Mouse (Mus musculus) stomach, embryonic 14.5 days (tissue): ENCODE measurements around the gene Sart1. TPM values are rescaled to one million over a fixed set of nuclear protein-coding genes. Genes with fewer than 3 reads are reported as not detected.

Source experiments
- ATAC-seq: fragments of 200-750 bp; cut with Nextera tagmentation; 2 replicates; pipeline ENCODE4 v1.8.0; 2017; ENCODE audit warnings: low read depth, moderate TSS enrichment; ENCODE audit not compliant: insufficient number of reproducible peaks, insufficient read depth, low FRiP score
- H3K27ac ChIP-seq: fragments of 300-500 bp; sonication (generic); 2 replicates; pipeline ENCODE4 v1.5.1; 2014; ENCODE audit warnings: mild to moderate bottlenecking, low read length, moderate library complexity, mixed read lengths
- H3K27me3 ChIP-seq: fragments of 300-500 bp; sonication (generic); 2 replicates; pipeline ENCODE4 v1.6.1; 2014; ENCODE audit warnings: low read length, control low read depth, mixed read lengths; ENCODE audit not compliant: control insufficient read depth, insufficient read depth
- H3K36me3 ChIP-seq: fragments of 300-500 bp; sonication (generic); 2 replicates; pipeline ENCODE4 v1.6.1; 2014; ENCODE audit warnings: mild to moderate bottlenecking, control low read depth, low read length, moderate library complexity, mixed read lengths; ENCODE audit not compliant: control insufficient read depth, insufficient read depth
- H3K4me1 ChIP-seq: fragments of 300-500 bp; sonication (generic); 2 replicates; pipeline ENCODE4 v1.6.1; 2014; ENCODE audit warnings: low read length, control low read depth, mixed read lengths; ENCODE audit not compliant: control insufficient read depth, insufficient read depth
- H3K4me2 ChIP-seq: fragments of 300-500 bp; sonication (generic); replicated peaks from 2 replicates; pipeline ENCODE4 v1.6.1; 2014; ENCODE audit warnings: low read depth, low read length, control low read depth
- H3K4me3 ChIP-seq: fragments of 300-500 bp; sonication (generic); 2 replicates; pipeline ENCODE4 v1.5.1; 2014; ENCODE audit warnings: low read depth, low read length, control low read depth
- H3K9ac ChIP-seq: fragments of 300-500 bp; sonication (generic); replicated peaks from 2 replicates; pipeline ENCODE4 v1.6.1; 2014; ENCODE audit warnings: low read depth, mild to moderate bottlenecking, control low read depth, low read length, moderate library complexity, mixed read lengths
- H3K9me3 ChIP-seq: fragments of 300-500 bp; sonication (generic); 2 replicates; pipeline ENCODE4 v1.6.1; 2016; ENCODE audit warnings: low read depth, low read length, control low read depth; ENCODE audit not compliant: control insufficient read depth
- WGBS: fragments of 180-500 bp; shearing (Covaris S2); extraction: QIAGEN DNeasy Blood & Tissue Kit; methylation state at CpG from one replicate; pipeline ENCODE4 v1.1.7; 2014; 5-methylcytosine and 5-hydroxymethylcytosine counted together
- polyA plus RNA-seq: library from polyadenylated mRNA; unstranded; fragments of >200 nt; fragmentation: Nextera tagmentation; extraction: Ambion mirVana; gene quantifications from 2 replicates; pipeline ENCODE4 v1.2.1, GENCODE M21; 2014

Gene Sart1
- polyA plus RNA-seq, 1 experiment from 2014 or later: 56.3 TPM

DNA sequence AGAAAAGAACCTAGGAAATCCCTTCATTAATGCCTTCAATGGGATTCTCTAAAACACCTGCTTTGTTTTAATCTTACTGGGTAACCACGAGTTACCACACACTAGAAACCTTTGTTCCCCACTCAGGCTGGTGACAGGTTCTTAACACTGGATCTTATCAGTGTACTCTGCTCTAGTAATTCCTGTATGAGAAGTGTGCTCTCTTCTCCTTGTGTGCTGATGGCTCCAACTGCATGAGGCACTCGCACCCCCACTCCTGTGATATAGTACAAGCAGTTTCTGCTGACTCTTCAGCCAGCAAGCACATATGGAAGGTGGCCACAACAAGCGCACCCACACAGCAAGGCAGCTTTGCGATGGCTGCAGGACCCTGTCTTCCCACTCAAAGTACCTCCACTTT lies 14.3 kb downstream of the Sart1 start:
- H3K4me2 ChIP-seq: no peak overlapping the region
- H3K27me3 ChIP-seq: no peaks in the 10 kb centered on the region
- no peak overlapping the region for H3K9ac ChIP-seq
- H3K36me3 ChIP-seq: peaks cover 48% of the 10 kb centered on the region
- no peak for ATAC-seq
- WGBS: 80% methylated on average over 4 of the region's 4 CpGs
- H3K4me3 ChIP-seq: no peak overlapping the region
- no peaks in the 10 kb centered on the region for H3K9me3 ChIP-seq
- no peaks in the 10 kb centered on the region for H3K4me1 ChIP-seq
- no peak overlapping the region for H3K27ac ChIP-seq

- H3K36me3 ChIP-seq: peaks cover 48% of the 10 kb centered on the region
- H3K9ac ChIP-seq: no peak overlapping the region
- H3K27me3 ChIP-seq: no peaks in the 10 kb centered on the region
- 95% methylated on average over 7 of the region's 7 CpGs for WGBS
- H3K4me2 ChIP-seq: no peak overlapping the region
- no peak overlapping the region for H3K4me3 ChIP-seq
- no peaks in the 10 kb centered on the region for H3K9me3 ChIP-seq
- H3K27ac ChIP-seq: no peak overlapping the region
- ATAC-seq: no peak
- H3K4me1 ChIP-seq: peaks cover 7% of the 10 kb centered on the region; the same call in 1 of the 2 replicates
These were observed 15.8 kb downstream of the Sart1 start for GRCm38 (mm10) chr19:5372724-5373123.

GRCm38 (mm10) chr19:5370932-5371331 lies 17.6 kb downstream of the Sart1 start:
- H3K36me3 ChIP-seq: peaks cover 45% of the 10 kb centered on the region
- ATAC-seq: no peak
- 85% methylated on average over 3 of the region's 3 CpGs for WGBS

DNA sequence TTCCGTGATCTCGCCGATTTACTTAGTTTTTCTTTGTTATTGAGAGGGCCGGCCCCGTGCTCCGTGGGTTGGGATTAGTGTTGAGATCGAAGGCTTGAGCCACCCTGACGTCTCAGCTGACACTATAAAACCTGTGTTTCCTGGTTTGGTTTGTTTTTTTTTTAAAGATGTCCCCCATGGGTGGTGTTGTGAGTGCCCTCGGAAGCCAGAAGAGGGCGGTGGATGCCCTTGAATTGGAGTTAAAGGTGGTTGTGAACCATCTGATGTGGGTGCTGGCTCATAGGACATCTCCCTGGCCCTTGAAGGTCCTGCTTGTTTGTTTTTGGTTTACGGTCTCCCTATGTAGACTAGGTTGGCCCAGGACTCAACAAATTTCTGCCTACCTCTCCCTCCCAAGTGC lies 21.0 kb downstream of the Sart1 start:
- H3K4me2 ChIP-seq: peak overlapping the region; percentile 80
- H3K36me3 ChIP-seq: peaks cover 53% of the 10 kb centered on the region
- no peaks in the 10 kb centered on the region for H3K27me3 ChIP-seq
- H3K4me1 ChIP-seq: peaks cover 17% of the 10 kb centered on the region
- 8% methylated on average over 11 of the region's 11 CpGs for WGBS
- H3K27ac ChIP-seq: peak overlapping the region; percentile 95; the same call in 1 of the 2 replicates
- no peak for ATAC-seq
- no peaks in the 10 kb centered on the region for H3K9me3 ChIP-seq
- peak overlapping the region; percentile 98 for H3K4me3 ChIP-seq
- peak overlapping the region; percentile 73 for H3K9ac ChIP-seq

More at GRCm38 (mm10) chr19:5370932-5371331, 17.6 kb downstream of the Sart1 start:
- Histone ChIP-seq H3K27me3 (no peaks in the 10 kb centered on the region), H3K4me2 (no peak overlapping the region), H3K4me3 (no peak overlapping the region), H3K9me3 (no peaks in the 10 kb centered on the region), H3K9ac (no peak overlapping the region), H3K27ac (no peak overlapping the region), H3K4me1 (peaks cover 10% of the 10 kb centered on the region; the same call in 1 of the 2 replicates)

- peak within 1 kb of the TSS; percentile 80 for H3K4me2 ChIP-seq
- H3K4me1 ChIP-seq: peaks cover 17% of the 10 kb centered on the region
- no peaks in the 10 kb centered on the region for H3K9me3 ChIP-seq
- H3K9ac ChIP-seq: peak within 1 kb of the TSS; percentile 73
- WGBS: 1% methylated on average over 33 of the region's 33 CpGs
- H3K4me3 ChIP-seq: peak within 1 kb of the TSS; percentile 98
- no peak for ATAC-seq
- H3K27ac ChIP-seq: peak within 1 kb of the TSS; percentile 95
- H3K36me3 ChIP-seq: peaks cover 49% of the 10 kb centered on the region
- H3K27me3 ChIP-seq: no peaks in the 10 kb centered on the region
These were observed 21.5 kb downstream of the Sart1 start, which contains the start of gene Banf1 for GRCm38 (mm10) chr19:5367053-5367359. Gene Banf1 (minus strand): TSS chr19:5367168.

DNA sequence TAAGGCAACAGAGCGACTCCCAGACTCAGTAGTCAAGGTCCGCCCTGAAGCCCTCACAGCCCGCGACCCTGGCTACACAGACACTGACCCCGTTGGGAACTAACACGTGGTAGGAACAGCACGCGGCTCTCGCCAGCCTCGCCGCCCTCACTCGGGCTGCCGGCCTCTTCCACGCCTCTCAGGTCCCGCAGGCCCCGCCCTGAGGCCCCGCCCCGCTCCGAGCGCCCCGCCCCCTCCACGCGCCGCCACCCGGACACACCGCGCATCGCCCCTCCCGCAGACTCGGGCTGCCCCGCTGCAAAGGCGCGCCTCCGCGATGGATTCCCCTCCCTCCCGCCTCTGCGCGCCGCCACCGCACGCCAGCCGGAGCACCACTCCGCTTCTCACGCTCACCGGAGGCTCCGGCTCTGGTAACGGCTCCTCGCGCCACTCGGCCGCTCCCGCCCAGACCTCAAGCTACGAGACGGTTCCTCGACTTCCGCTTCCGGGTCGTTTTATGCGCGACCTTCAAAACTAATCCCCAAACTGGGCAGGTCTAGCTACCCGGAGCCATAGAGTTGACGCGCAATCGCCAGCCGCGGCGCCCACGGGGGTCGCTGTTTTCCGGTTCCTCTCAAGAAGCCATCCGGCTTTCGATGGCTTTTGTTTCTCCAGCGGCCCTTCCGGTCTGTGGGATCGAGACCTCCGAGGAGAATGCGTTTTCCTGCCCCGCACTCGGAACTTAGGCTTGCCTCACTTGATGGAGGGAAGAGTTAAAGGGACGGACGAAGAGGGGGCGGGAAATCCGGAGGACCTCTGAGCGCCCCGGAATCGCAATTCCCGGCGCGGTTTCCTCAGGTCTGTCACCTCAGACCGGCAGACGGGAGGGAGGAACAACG lies 22.1 kb downstream of the Sart1 start, which contains the start of gene Eif1ad:
Gene Eif1ad (plus strand): TSS at position 567 of the 878 bp plus-strand sequence.
- peak within 1 kb of the TSS; percentile 80 for H3K4me2 ChIP-seq
- H3K36me3 ChIP-seq: peaks cover 43% of the 10 kb centered on the region
- H3K27ac ChIP-seq: peak within 1 kb of the TSS; percentile 95
- peak; percentile 93 for ATAC-seq
- H3K9me3 ChIP-seq: no peaks in the 10 kb centered on the region
- under 1% methylated on average over 92 of the region's 92 CpGs for WGBS
- peaks cover 17% of the 10 kb centered on the region for H3K4me1 ChIP-seq
- peak within 1 kb of the TSS; percentile 98 for H3K4me3 ChIP-seq
- H3K9ac ChIP-seq: peak within 1 kb of the TSS; percentile 73
- no peaks in the 10 kb centered on the region for H3K27me3 ChIP-seq

GRCm38 (mm10) chr19:5365751-5366150 lies 22.8 kb downstream of the Sart1 start:
- H3K4me3 ChIP-seq: peak overlapping the region; percentile 98
- no peaks in the 10 kb centered on the region for H3K9me3 ChIP-seq
- H3K4me2 ChIP-seq: peak overlapping the region; percentile 80
- H3K36me3 ChIP-seq: peaks cover 41% of the 10 kb centered on the region
- 20% methylated on average over 11 of the region's 11 CpGs for WGBS
- H3K4me1 ChIP-seq: peaks cover 17% of the 10 kb centered on the region
- H3K27ac ChIP-seq: peak overlapping the region; percentile 95; the same call in 1 of the 2 replicates
- no peaks in the 10 kb centered on the region for H3K27me3 ChIP-seq
- ATAC-seq: no peak
- H3K9ac ChIP-seq: peak overlapping the region; percentile 73

GRCm38 (mm10) chr19:5364124-5364523 lies 24.4 kb downstream of the Sart1 start:
- 87% methylated on average over 2 of the region's 2 CpGs for WGBS
- no peak overlapping the region for H3K9ac ChIP-seq
- H3K4me3 ChIP-seq: no peak overlapping the region
- H3K4me2 ChIP-seq: no peak overlapping the region
- peaks cover 17% of the 10 kb centered on the region for H3K4me1 ChIP-seq
- H3K27me3 ChIP-seq: no peaks in the 10 kb centered on the region
- H3K36me3 ChIP-seq: peaks cover 25% of the 10 kb centered on the region
- ATAC-seq: no peak
- no peaks in the 10 kb centered on the region for H3K9me3 ChIP-seq
- H3K27ac ChIP-seq: no peak overlapping the region
